Mouse (Mus musculus) layer of hippocampus, adult 9-11 months (tissue): ENCODE results near the gene Akap6.
"Not testable (repeated sequence)": the region's sequence is repeated elsewhere in the genome, so short reads cannot be mapped to it uniquely, and the experiment has no call there.

ENCODE experiments used
- DNase-seq: peaks from one replicate; pipeline ENCODE4 v3.0.0; 2022

Gene Akap6

GRCm38 (mm10) chr12:52711857-52712640 lies 12.9 kb downstream of the Akap6 start:
- DNase-seq, result no peak

- DNase-seq, result no peak
Observed at GRCm38 (mm10) chr12:52718392-52718791, 19.2 kb downstream of the Akap6 start.

- DNase-seq, result no peak
Observed at GRCm38 (mm10) chr12:52719232-52719631, 20.0 kb downstream of the Akap6 start.

- no peak for DNase-seq
Observed at GRCm38 (mm10) chr12:52719681-52720080, 20.5 kb downstream of the Akap6 start.

- DNase-seq, result not testable (repeated sequence)
Observed at GRCm38 (mm10) chr12:52724039-52724615, 24.9 kb downstream of the Akap6 start.

- no peak for DNase-seq
Observed at GRCm38 (mm10) chr12:52726434-52727231, 27.4 kb downstream of the Akap6 start.

GRCm38 (mm10) chr12:52729396-52729795 lies 30.2 kb downstream of the Akap6 start:
- no peak for DNase-seq

GRCm38 (mm10) chr12:52735161-52735560 lies 36.0 kb downstream of the Akap6 start:
- not testable (repeated sequence) for DNase-seq

- no peak for DNase-seq
Observed at GRCm38 (mm10) chr12:52737151-52737550, 38.0 kb downstream of the Akap6 start.

GRCm38 (mm10) chr12:52739326-52739725 lies 40.1 kb downstream of the Akap6 start:
- no peak for DNase-seq

- peak; percentile 18 for DNase-seq
Observed at GRCm38 (mm10) chr12:52741801-52742200, 42.6 kb downstream of the Akap6 start.

GRCm38 (mm10) chr12:52750006-52750405 lies 50.8 kb downstream of the Akap6 start:
- no peak for DNase-seq

- DNase-seq, result no peak
Observed at GRCm38 (mm10) chr12:52755649-52756048, 56.5 kb downstream of the Akap6 start.

GRCm38 (mm10) chr12:52757881-52758280 lies 58.7 kb downstream of the Akap6 start:
- DNase-seq, result no peak

GRCm38 (mm10) chr12:52764046-52764445 lies 64.9 kb downstream of the Akap6 start:
- DNase-seq, result no peak

GRCm38 (mm10) chr12:52764810-52765209 lies 65.6 kb downstream of the Akap6 start:
- no peak for DNase-seq

GRCm38 (mm10) chr12:52769561-52769960 lies 70.4 kb downstream of the Akap6 start:
- DNase-seq, result no peak

- no peak for DNase-seq
Observed at GRCm38 (mm10) chr12:52771931-52772330, 72.7 kb downstream of the Akap6 start.

- no peak for DNase-seq
Observed at GRCm38 (mm10) chr12:52772494-52773280, 73.5 kb downstream of the Akap6 start.

- DNase-seq, result peak; percentile 54
Observed at GRCm38 (mm10) chr12:52773847-52774246, 74.7 kb downstream of the Akap6 start.

- peak; percentile 47 for DNase-seq
Observed at GRCm38 (mm10) chr12:52774382-52774781, 75.2 kb downstream of the Akap6 start.

GRCm38 (mm10) chr12:52780216-52780615 lies 81.0 kb downstream of the Akap6 start:
- no peak for DNase-seq

GRCm38 (mm10) chr12:52781066-52781465 lies 81.9 kb downstream of the Akap6 start:
- DNase-seq, result no peak
